Mouse (Mus musculus) testis, adult 2 months (tissue): ENCODE results near the gene Cdc42bpg. TPM values are rescaled to one million over a fixed set of nuclear protein-coding genes. Genes with fewer than 3 reads are reported as not detected.
A peak's percentile ranks its signal among the peaks of the same experiment; 100 is the strongest.

ENCODE experiments used
- H3K27ac ChIP-seq: fragments of 200-500 bp; 2 replicates; pipeline ENCODE4 v1.5.1; 2012; ENCODE audit warnings: low read depth, low read length; ENCODE audit not compliant: control insufficient read depth, insufficient read depth
- H3K27me3 ChIP-seq: fragments of 200-500 bp; 2 replicates; pipeline ENCODE4 v1.6.1; 2012; ENCODE audit warnings: mild to moderate bottlenecking, low read length, moderate library complexity; ENCODE audit not compliant: control insufficient read depth, insufficient read depth
- H3K36me3 ChIP-seq: fragments of 200-500 bp; 2 replicates; pipeline ENCODE4 v1.6.1; 2012; ENCODE audit warnings: mild to moderate bottlenecking, low read length; ENCODE audit not compliant: control insufficient read depth, insufficient read depth
- H3K4me1 ChIP-seq: fragments of 200-500 bp; 2 replicates; pipeline ENCODE4 v1.6.1; 2012; ENCODE audit warnings: low read length; ENCODE audit not compliant: control insufficient read depth, insufficient read depth
- H3K4me3 ChIP-seq: fragments of 200-500 bp; 2 replicates; pipeline ENCODE4 v1.5.1; 2012; ENCODE audit warnings: low read depth, mild to moderate bottlenecking, low read length, moderate library complexity, mixed read lengths; ENCODE audit not compliant: control insufficient read depth
- CTCF ChIP-seq: fragments of 200-500 bp; IDR thresholded peaks from 2 replicates; pipeline ENCODE4 v1.5.1; 2012; ENCODE audit warnings: low read depth, mild to moderate bottlenecking, inconsistent platforms, low read length, moderate library complexity; ENCODE audit not compliant: control insufficient read depth, insufficient read depth, insufficient replicate concordance
- POLR2A ChIP-seq: fragments of 200-500 bp; IDR thresholded peaks from 2 replicates; pipeline ENCODE4 v1.6.1; 2012; ENCODE audit warnings: low read depth, mild to moderate bottlenecking, inconsistent platforms, low read length, moderate library complexity; ENCODE audit not compliant: control insufficient read depth
- polyA plus RNA-seq: library from polyadenylated mRNA; depleted of rRNA; stranded (reverse); fragments of >200 nt; gene quantifications from 2 replicates; pipeline ENCODE4 v1.2.3, GENCODE M21; 2012

The Cdc42bpg gene
- polyA plus RNA-seq, 1 experiment = 5.4 TPM

DNA sequence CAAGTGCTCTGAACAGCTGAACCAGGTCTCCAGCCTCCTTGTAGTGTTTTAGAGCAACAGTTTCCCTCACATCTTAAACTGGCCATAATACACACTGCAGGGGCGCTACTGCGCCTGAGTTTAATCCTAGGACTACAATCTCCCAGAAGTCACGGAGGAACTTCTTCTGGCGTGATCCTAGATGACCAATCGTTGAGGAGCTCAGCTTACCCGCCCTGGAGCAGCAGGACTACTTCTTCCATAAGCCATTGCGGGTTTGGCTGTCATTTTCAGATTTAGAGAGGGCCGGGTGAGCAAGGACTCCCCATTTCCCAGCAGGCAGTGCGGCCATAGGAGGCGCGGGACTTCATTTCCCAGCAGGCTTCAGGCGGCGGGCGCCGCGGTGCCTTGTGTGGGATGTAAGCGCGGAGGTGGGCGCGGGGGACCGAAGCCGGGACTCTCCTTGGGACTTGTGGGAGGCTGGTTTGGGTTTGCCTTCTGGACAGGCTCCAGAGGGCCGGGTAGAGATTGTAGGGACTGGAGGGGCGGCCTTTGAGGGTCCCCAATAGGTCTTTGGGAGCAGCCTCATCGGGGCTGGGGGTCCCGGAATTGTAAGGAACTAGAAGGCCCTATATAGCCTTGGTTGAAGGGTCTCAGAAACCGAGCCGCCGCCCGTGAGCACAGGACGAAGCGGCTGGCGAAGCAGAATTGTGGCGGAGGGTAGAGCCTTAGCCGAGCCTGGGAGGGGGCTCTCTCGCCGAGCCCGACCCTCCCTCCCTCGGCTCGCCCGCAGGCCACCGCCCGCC, 28.6 kb downstream of the Cdc42bpg start, which contains the start of gene Men1:
Gene Men1 (plus strand): TSS at position 307 of the 785 bp plus-strand sequence.
- H3K4me1 ChIP-seq = peaks cover 22% of the 10 kb centered on the region
- no peaks in the 10 kb centered on the region; the same call in none of the 2 replicates for H3K36me3 ChIP-seq
- peak within 1 kb of the TSS; percentile 83 for H3K27ac ChIP-seq
- no peaks in the 10 kb centered on the region for H3K27me3 ChIP-seq
- H3K4me3 ChIP-seq = peak within 1 kb of the TSS; percentile 93
- TF ChIP-seq POLR2A (peak; percentile 71), CTCF (no peak)

DNA sequence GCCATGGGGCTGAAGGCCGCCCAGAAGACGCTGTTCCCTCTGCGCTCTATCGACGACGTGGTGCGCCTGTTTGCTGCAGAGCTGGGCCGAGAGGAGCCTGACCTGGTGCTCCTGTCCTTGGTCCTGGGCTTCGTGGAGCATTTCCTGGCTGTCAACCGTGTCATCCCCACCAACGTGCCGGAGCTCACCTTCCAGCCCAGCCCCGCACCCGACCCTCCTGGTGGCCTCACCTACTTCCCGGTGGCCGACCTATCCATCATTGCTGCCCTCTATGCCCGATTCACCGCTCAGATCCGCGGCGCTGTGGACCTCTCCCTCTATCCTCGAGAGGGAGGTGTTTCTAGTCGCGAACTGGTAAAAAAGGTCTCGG, 29.2 kb downstream of the Cdc42bpg start:
- H3K4me3 ChIP-seq = peak overlapping the region; percentile 93
- TF ChIP-seq CTCF = no peak
- TF ChIP-seq POLR2A = no peak; the same call in 1 of the 2 replicates
- H3K27ac ChIP-seq = no peak overlapping the region
- peaks cover 28% of the 10 kb centered on the region for H3K4me1 ChIP-seq
- no peaks in the 10 kb centered on the region; the same call in none of the 2 replicates for H3K36me3 ChIP-seq
- no peaks in the 10 kb centered on the region for H3K27me3 ChIP-seq

DNA sequence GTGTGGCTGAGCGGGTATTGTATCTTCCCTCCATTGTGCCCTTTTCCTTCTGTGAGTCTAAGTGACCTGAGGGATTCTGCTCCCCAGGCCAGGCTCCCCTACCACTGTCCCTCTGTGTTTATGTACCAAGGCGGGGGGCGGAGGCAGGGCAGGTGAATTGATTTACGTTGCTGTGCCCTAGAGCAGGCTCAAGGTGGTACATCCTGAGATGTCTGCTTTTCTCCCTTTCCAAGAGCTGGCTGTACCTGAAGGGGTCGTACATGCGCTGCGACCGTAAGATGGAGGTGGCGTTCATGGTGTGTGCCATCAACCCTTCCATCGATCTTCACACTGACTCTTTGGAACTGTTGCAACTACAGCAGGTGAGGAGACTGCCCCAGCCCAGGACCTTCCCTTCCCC, 30.7 kb downstream of the Cdc42bpg start:
- Histone ChIP-seq H3K4me1 (peaks cover 30% of the 10 kb centered on the region), H3K36me3 (no peaks in the 10 kb centered on the region; the same call in none of the 2 replicates), H3K4me3 (no peak overlapping the region), H3K27me3 (no peaks in the 10 kb centered on the region), H3K27ac (no peak overlapping the region)
- TF ChIP-seq CTCF = no peak
- no peak for TF ChIP-seq POLR2A

DNA sequence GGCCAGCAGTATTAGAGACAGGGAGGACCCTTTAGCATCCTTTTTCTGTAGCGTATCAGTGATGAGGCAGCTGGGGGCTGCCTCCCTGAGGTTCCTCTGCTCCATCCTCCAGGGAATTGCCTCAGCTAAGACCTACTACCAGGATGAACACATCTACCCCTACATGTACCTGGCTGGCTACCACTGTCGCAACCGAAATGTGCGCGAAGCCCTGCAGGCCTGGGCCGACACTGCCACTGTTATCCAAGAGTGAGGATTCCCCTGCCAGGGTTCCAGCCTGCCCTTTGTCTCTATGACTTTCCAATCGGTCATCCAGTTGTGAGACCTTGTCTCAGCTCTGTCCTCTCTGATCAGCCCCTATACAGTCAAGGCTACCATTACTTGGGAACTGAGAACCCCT, 31.9 kb downstream of the Cdc42bpg start:
- no peak for TF ChIP-seq POLR2A
- no peak for TF ChIP-seq CTCF
- H3K4me1 ChIP-seq = peaks cover 28% of the 10 kb centered on the region
- no peaks in the 10 kb centered on the region for H3K27me3 ChIP-seq
- no peak overlapping the region for H3K4me3 ChIP-seq
- no peaks in the 10 kb centered on the region; the same call in none of the 2 replicates for H3K36me3 ChIP-seq
- H3K27ac ChIP-seq = no peak overlapping the region

DNA sequence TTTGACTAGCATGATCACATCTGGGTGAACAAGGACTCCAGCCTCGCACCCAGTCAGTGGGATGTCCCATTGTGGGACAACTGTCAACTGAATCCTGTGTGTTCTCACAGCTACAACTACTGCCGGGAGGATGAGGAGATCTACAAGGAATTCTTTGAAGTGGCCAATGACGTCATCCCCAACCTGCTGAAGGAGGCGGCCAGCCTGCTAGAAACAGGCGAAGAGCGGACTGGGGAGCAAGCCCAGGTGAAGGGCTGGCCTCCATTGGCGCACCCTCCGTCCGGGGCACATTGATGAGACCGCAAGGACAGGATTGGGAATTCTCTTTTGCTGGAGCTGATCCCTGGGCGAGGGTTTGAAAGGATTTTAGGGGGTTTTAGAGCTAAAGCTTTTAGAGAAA, 32.5 kb downstream of the Cdc42bpg start:
- H3K27ac ChIP-seq = no peak overlapping the region
- H3K4me3 ChIP-seq = no peak overlapping the region
- H3K36me3 ChIP-seq = no peaks in the 10 kb centered on the region; the same call in none of the 2 replicates
- TF ChIP-seq CTCF (no peak), POLR2A (no peak)
- peaks cover 28% of the 10 kb centered on the region for H3K4me1 ChIP-seq
- no peaks in the 10 kb centered on the region for H3K27me3 ChIP-seq

DNA sequence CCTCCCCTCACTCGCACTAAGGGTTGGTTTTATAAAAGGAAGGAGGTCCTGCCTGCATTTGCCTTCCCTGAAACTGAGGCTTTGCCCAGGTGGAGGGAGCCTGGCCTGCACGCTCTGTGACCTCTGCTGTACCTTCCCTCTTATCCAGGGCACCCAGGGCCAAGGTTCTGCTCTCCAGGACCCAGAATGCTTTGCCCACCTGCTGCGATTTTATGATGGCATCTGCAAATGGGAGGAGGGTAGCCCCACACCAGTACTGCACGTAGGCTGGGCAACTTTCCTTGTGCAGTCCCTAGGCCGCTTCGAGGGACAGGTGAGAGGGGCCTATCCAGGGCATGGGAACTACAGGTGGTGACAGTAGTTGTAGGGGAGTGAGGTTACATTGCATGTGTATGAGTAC, 32.9 kb downstream of the Cdc42bpg start:
- H3K36me3 ChIP-seq = no peaks in the 10 kb centered on the region; the same call in none of the 2 replicates
- peaks cover 27% of the 10 kb centered on the region for H3K4me1 ChIP-seq
- TF ChIP-seq CTCF (no peak), POLR2A (no peak)
- H3K27ac ChIP-seq = no peak overlapping the region
- no peak overlapping the region for H3K4me3 ChIP-seq
- no peaks in the 10 kb centered on the region for H3K27me3 ChIP-seq

DNA sequence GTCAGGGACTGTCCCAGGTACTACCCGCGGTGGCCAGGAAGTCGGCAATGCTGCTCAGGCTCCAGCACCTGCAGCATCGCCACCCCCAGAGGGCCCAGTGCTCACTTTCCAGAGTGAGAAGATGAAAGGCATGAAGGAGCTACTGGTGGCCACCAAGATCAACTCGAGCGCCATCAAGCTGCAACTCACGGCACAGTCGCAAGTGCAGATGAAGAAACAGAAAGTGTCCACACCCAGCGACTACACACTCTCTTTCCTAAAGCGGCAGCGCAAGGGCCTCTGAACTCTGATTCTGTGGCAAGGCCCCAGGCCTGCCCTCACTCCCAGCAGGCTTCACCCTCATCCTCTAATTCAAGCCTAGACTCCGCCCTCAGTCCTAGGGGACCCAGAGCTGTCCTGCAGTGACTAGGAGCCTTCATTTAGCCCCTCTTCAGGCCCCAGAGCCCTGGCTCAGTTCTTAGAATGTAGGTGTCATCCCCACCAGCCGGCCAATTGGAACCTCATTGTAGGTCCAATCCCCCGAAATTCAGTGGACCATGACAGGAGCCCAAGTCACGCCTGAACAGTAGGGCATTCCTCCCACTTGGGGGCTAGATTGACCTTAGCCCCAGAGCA, 33.7 kb downstream of the Cdc42bpg start:
- Histone ChIP-seq H3K4me3 (no peak overlapping the region), H3K36me3 (no peaks in the 10 kb centered on the region; the same call in none of the 2 replicates), H3K27ac (peak overlapping the region; percentile 46), H3K4me1 (peaks cover 21% of the 10 kb centered on the region), H3K27me3 (no peaks in the 10 kb centered on the region)
- TF ChIP-seq POLR2A (no peak), CTCF (no peak)
